Mouse (Mus musculus) heart, postnatal 4 days (tissue): ENCODE measurements around the gene Gm13030. TPM values are rescaled to one million over a fixed set of nuclear protein-coding genes. Genes with fewer than 3 reads are reported as not detected.
"Not testable (repeated sequence)": the region's sequence is repeated elsewhere in the genome, so short reads cannot be mapped to it uniquely, and the experiment has no call there.

Experiments
- DNase-seq: peaks from one replicate; pipeline ENCODE4 v3.0.0; 2021
- total RNA-seq, 2 experiments: library from RNA; stranded (reverse); gene quantifications; 2 replicates each; pipeline ENCODE4 v1.2.3; 2021

The Gm13030 gene
- total RNA-seq, result not detected

GRCm38 (mm10) chr4:138873864-138874263 lies at the start of gene Gm13030:
Gm13030 (minus strand) TSS chr4:138873964.
- no peak for DNase-seq

GRCm38 (mm10) chr4:138922131-138922459 lies 48.3 kb upstream of the Gm13030 start:
- DNase-seq, result peak; percentile 98

GRCm38 (mm10) chr4:138921254-138922130 lies 47.7 kb upstream of the Gm13030 start:
- no peak for DNase-seq

GRCm38 (mm10) chr4:138917282-138917681 lies 43.5 kb upstream of the Gm13030 start:
- no peak for DNase-seq

- peak; percentile 96 for DNase-seq
Measured at GRCm38 (mm10) chr4:138913797-138914196, 40.0 kb upstream of the Gm13030 start, which contains the start of gene Otud3. Otud3 (minus strand) TSS chr4:138913945.

- peak; percentile 56 for DNase-seq
Measured at GRCm38 (mm10) chr4:138913141-138913787, 39.5 kb upstream of the Gm13030 start.

- DNase-seq, result no peak
Measured at GRCm38 (mm10) chr4:138905624-138906337, 32.0 kb upstream of the Gm13030 start.

- DNase-seq, result no peak
Measured at GRCm38 (mm10) chr4:138899361-138899760, 25.6 kb upstream of the Gm13030 start.

- DNase-seq, result not testable (repeated sequence)
Measured at GRCm38 (mm10) chr4:138893789-138894188, 20.0 kb upstream of the Gm13030 start.

- no peak for DNase-seq
Measured at GRCm38 (mm10) chr4:138892655-138893054, 18.9 kb upstream of the Gm13030 start.

- no peak for DNase-seq
Measured at GRCm38 (mm10) chr4:138889635-138890034, 15.9 kb upstream of the Gm13030 start.

GRCm38 (mm10) chr4:138889165-138889564 lies 15.4 kb upstream of the Gm13030 start:
- no peak for DNase-seq

- peak; percentile 93 for DNase-seq
Measured at GRCm38 (mm10) chr4:138884261-138884660, 10.5 kb upstream of the Gm13030 start.

GRCm38 (mm10) chr4:138882179-138882578 lies 8.4 kb upstream of the Gm13030 start:
- no peak for DNase-seq

GRCm38 (mm10) chr4:138880811-138881584 lies 7.2 kb upstream of the Gm13030 start:
- no peak for DNase-seq

- DNase-seq, result no peak
Measured at GRCm38 (mm10) chr4:138879808-138880207, 6.0 kb upstream of the Gm13030 start.

GRCm38 (mm10) chr4:138878783-138879182 lies 5.0 kb upstream of the Gm13030 start:
- peak; percentile 36 for DNase-seq

- no peak for DNase-seq
Measured at GRCm38 (mm10) chr4:138877731-138878130, 4.0 kb upstream of the Gm13030 start, which contains the start of gene Pla2g2e. Pla2g2e (plus strand) TSS chr4:138877942.

- DNase-seq, result peak; percentile 27
Measured at GRCm38 (mm10) chr4:138875986-138876385, 2.2 kb upstream of the Gm13030 start.

GRCm38 (mm10) chr4:138875275-138875674 lies 1.5 kb upstream of the Gm13030 start:
- DNase-seq, result not testable (repeated sequence)

- no peak for DNase-seq
Measured at GRCm38 (mm10) chr4:138868666-138869065, 5.1 kb downstream of the Gm13030 start.

- peak; percentile 85 for DNase-seq
Measured at GRCm38 (mm10) chr4:138866413-138866812, 7.4 kb downstream of the Gm13030 start.
